27 mouse cellular contexts compared by ENCODE assay signal in genomic region chr5:72046261-72046660, GRCm38 (mm10).
"Had no signal": no experiment of that assay in that cellular context is flagged by ENCODE, and none has a peak within 500 bp of the region (broad histone marks: within the 10 kb centered on the region; RNA-seq: fewer than 3 reads in every experiment).

No protein-coding gene starts in this region.

- H3K4me3 ChIP-seq: heart, adult 2 months; heart, embryonic 13.5 days; heart, embryonic 15.5 days; hindbrain, embryonic 13.5 days; hindbrain, embryonic 15.5 days; kidney, embryonic 15.5 days; limb, embryonic 13.5 days; limb, embryonic 15.5 days; liver, embryonic 12.5 days had no signal

- H3K9me3 ChIP-seq: heart, embryonic 13.5 days; heart, embryonic 15.5 days; hindbrain, embryonic 13.5 days; hindbrain, embryonic 15.5 days; kidney, embryonic 15.5 days; limb, embryonic 13.5 days; limb, embryonic 15.5 days; liver, embryonic 12.5 days had no signal

- H3K27me3 ChIP-seq: heart, embryonic 13.5 days; heart, embryonic 15.5 days; hindbrain, embryonic 13.5 days; hindbrain, embryonic 15.5 days; kidney, embryonic 15.5 days; limb, embryonic 13.5 days; limb, embryonic 15.5 days; liver, embryonic 12.5 days had no signal

- ATAC-seq: hindbrain, postnatal 0 days; intestine, embryonic 16.5 days; liver, embryonic 12.5 days had no signal

- H3K9ac ChIP-seq: heart, embryonic 13.5 days; heart, embryonic 15.5 days; hindbrain, embryonic 13.5 days; hindbrain, embryonic 15.5 days; kidney, embryonic 15.5 days; limb, embryonic 13.5 days; limb, embryonic 15.5 days; liver, embryonic 12.5 days; liver, embryonic 14.5 days had no signal

- H3K27ac ChIP-seq: heart, adult 2 months; heart, embryonic 13.5 days; heart, embryonic 15.5 days; hindbrain, embryonic 13.5 days; hindbrain, embryonic 15.5 days; hindbrain, postnatal 0 days; kidney, embryonic 15.5 days; kidney, postnatal 0 days; limb, embryonic 13.5 days; limb, embryonic 15.5 days; liver, embryonic 12.5 days; liver, embryonic 14.5 days had no signal

- H3K36me3 ChIP-seq: heart, embryonic 13.5 days; heart, embryonic 15.5 days; hindbrain, embryonic 13.5 days; hindbrain, embryonic 15.5 days; kidney, embryonic 15.5 days; limb, embryonic 13.5 days; limb, embryonic 15.5 days; liver, embryonic 12.5 days had no signal

- H3K4me2 ChIP-seq: heart, embryonic 11.5 days; heart, embryonic 13.5 days; heart, embryonic 15.5 days; hindbrain, embryonic 13.5 days; hindbrain, embryonic 15.5 days; kidney, embryonic 15.5 days; limb, embryonic 13.5 days; limb, embryonic 15.5 days; liver, embryonic 12.5 days had no signal

- DNase-seq: gastrocnemius, postnatal 14 days; gastrocnemius, postnatal 36 days; heart, adult 11 months; heart, adult 2 months; heart, postnatal 14 days; heart, postnatal 36 days; kidney, adult 11 months; kidney, adult 2 months; kidney, adult 9 months; kidney, postnatal 14 days; kidney, postnatal 36 days; layer of hippocampus, adult 9-11 months; layer of hippocampus, postnatal 36 days; left cerebral cortex, postnatal 4 days had no signal

- H3K4me1 ChIP-seq: heart, embryonic 13.5 days; heart, embryonic 15.5 days; hindbrain, embryonic 13.5 days; hindbrain, embryonic 15.5 days; limb, embryonic 13.5 days; limb, embryonic 15.5 days; liver, embryonic 12.5 days had no signal
